Mouse (Mus musculus): Measurements from ENCODE around the gene Hnrnpll. TPM values are rescaled to one million over a fixed set of nuclear protein-coding genes. Genes with fewer than 3 reads are reported as not detected.
"Not testable (repeated sequence)": the region's sequence is repeated elsewhere in the genome, so short reads cannot be mapped to it uniquely, and the experiment has no call there.

The Hnrnpll gene
- polyA plus RNA-seq, 1 experiment from 2014 or later, result 51.5 TPM

DNA sequence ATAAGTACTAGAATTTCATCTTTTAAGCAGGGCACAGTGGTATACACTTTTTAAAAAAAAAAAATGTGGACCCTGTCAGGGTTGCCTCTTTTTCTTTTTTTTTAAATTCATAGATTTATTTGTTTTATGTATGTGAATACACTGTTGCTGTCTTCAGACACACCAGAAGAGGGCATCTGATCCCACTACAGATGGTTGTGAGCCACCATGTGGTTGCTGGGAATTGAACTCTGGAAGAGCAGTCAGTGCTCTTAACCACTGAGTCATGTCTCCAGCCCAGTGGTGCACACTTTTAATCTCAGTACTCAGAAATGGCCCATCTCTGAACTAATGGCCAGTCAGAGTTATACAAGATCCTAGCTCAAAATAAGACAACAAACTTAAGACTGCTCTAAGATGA lies 12.8 kb downstream of the Hnrnpll start:
- not testable (repeated sequence) for H3K4me2 ChIP-seq; ATAC-seq (replicated peaks; ENCODE audit: insufficient number of reproducible peaks, low FRiP score, low TSS enrichment); H3K27me3 ChIP-seq (ENCODE audit: control insufficient read depth, insufficient read depth, low read length); H3K4me1 ChIP-seq (ENCODE audit: control insufficient read depth, insufficient read depth, low read length); H3K9me3 ChIP-seq (replicated peaks; ENCODE audit: control insufficient read depth, low read length); H3K27ac ChIP-seq (ENCODE audit: low read depth, low read length); H3K9ac ChIP-seq (ENCODE audit: low read depth, low read length); H3K4me3 ChIP-seq (ENCODE audit: low read depth, low read length)
- H3K36me3 ChIP-seq (ENCODE audit: control insufficient read depth, insufficient read depth, low read length), result peaks cover 17% of the 10 kb centered on the region

DNA sequence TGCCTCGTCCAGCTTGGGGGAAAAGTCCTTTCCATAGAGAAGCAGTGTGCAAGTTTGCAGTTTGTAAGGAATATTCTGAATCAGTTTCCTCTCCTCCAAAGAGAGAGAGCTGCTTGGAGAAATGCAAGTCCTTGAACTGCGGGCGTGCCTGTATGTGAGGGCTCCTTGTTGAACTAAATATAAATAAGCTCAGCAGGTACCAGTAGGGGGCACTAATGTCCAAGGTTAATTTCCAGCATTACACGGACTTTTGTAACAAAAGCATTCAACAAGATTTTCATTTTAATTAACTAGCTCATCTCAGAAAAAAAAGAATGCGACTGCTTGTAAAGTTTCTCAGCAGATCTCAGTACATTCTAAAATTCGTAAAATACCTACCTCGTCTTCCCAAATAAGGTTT lies 13.9 kb downstream of the Hnrnpll start:
- H3K4me3 ChIP-seq (ENCODE audit: low read depth, low read length), result no peak overlapping the region
- H3K4me2 ChIP-seq, result no peak overlapping the region
- no peaks in the 10 kb centered on the region for H3K4me1 ChIP-seq (ENCODE audit: control insufficient read depth, insufficient read depth, low read length)
- no peak for ATAC-seq (replicated peaks; ENCODE audit: insufficient number of reproducible peaks, low FRiP score, low TSS enrichment)
- no peaks in the 10 kb centered on the region for H3K9me3 ChIP-seq (replicated peaks; ENCODE audit: control insufficient read depth, low read length)
- 73% methylated on average over 7 of the region's 7 CpGs for WGBS (ENCODE audit: insufficient replicate concordance)
- H3K36me3 ChIP-seq (ENCODE audit: control insufficient read depth, insufficient read depth, low read length), result peaks cover 17% of the 10 kb centered on the region
- H3K27me3 ChIP-seq (ENCODE audit: control insufficient read depth, insufficient read depth, low read length), result no peaks in the 10 kb centered on the region
- no peak overlapping the region for H3K9ac ChIP-seq (ENCODE audit: low read depth, low read length)
- no peak overlapping the region for H3K27ac ChIP-seq (ENCODE audit: low read depth, low read length)

DNA sequence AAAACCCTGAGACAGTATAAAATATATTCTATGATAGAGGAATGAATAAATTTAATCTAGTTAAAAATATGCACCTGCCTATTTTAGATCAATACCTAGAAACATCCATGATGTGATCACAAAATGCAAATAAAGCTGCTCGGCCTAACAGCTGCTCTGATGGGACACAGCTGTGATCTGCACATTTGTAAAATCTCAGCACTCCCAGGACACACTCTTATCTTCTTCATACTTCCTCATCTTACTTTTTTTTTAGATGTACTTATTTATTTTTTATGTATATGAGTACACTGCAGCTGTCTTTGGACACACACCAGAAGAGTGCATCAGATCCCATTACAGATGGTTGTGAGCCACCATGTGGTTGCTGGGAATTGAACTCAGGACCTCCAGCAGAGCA lies 20.4 kb downstream of the Hnrnpll start:
- Histone ChIP-seq H3K4me1 (ENCODE audit: control insufficient read depth, insufficient read depth, low read length) (no peaks in the 10 kb centered on the region), H3K27ac (ENCODE audit: low read depth, low read length) (no peak overlapping the region), H3K9ac (ENCODE audit: low read depth, low read length) (no peak overlapping the region), H3K4me3 (ENCODE audit: low read depth, low read length) (no peak overlapping the region), H3K9me3 (replicated peaks; ENCODE audit: control insufficient read depth, low read length) (no peaks in the 10 kb centered on the region), H3K4me2 (no peak overlapping the region), H3K36me3 (ENCODE audit: control insufficient read depth, insufficient read depth, low read length) (peaks cover 12% of the 10 kb centered on the region), H3K27me3 (ENCODE audit: control insufficient read depth, insufficient read depth, low read length) (no peaks in the 10 kb centered on the region)
- 75% methylated on average over 1 of the region's 1 CpGs for WGBS (ENCODE audit: insufficient replicate concordance)
- ATAC-seq (replicated peaks; ENCODE audit: insufficient number of reproducible peaks, low FRiP score, low TSS enrichment), result no peak

DNA sequence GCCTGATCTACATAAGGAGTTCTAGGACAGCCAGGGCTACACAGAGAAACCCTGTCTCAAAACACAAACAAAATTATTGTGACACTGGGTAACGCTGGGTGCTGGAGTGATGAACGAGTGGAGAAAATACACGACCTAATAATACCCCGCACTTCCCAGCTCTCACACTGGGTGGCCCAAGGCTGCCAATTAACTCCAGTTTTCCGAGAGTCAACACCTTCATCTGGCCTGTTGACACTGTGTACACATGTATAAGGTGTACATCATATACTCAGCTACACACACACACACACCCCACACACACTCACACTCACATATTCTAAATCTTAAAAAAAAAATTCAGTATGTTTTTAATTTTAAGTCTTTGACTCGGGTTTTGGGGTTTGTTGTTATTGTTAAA lies 33.5 kb downstream of the Hnrnpll start:
- no peak overlapping the region for H3K4me2 ChIP-seq
- H3K27ac ChIP-seq (ENCODE audit: low read depth, low read length), result no peak overlapping the region
- H3K9ac ChIP-seq (ENCODE audit: low read depth, low read length), result no peak overlapping the region
- no peaks in the 10 kb centered on the region for H3K4me1 ChIP-seq (ENCODE audit: control insufficient read depth, insufficient read depth, low read length)
- peaks cover 28% of the 10 kb centered on the region for H3K36me3 ChIP-seq (ENCODE audit: control insufficient read depth, insufficient read depth, low read length)
- no peak overlapping the region for H3K4me3 ChIP-seq (ENCODE audit: low read depth, low read length)
- no peaks in the 10 kb centered on the region for H3K27me3 ChIP-seq (ENCODE audit: control insufficient read depth, insufficient read depth, low read length)
- 84% methylated on average over 6 of the region's 6 CpGs for WGBS (ENCODE audit: insufficient replicate concordance)
- no peaks in the 10 kb centered on the region for H3K9me3 ChIP-seq (replicated peaks; ENCODE audit: control insufficient read depth, low read length)
- ATAC-seq (replicated peaks; ENCODE audit: insufficient number of reproducible peaks, low FRiP score, low TSS enrichment), result no peak

DNA sequence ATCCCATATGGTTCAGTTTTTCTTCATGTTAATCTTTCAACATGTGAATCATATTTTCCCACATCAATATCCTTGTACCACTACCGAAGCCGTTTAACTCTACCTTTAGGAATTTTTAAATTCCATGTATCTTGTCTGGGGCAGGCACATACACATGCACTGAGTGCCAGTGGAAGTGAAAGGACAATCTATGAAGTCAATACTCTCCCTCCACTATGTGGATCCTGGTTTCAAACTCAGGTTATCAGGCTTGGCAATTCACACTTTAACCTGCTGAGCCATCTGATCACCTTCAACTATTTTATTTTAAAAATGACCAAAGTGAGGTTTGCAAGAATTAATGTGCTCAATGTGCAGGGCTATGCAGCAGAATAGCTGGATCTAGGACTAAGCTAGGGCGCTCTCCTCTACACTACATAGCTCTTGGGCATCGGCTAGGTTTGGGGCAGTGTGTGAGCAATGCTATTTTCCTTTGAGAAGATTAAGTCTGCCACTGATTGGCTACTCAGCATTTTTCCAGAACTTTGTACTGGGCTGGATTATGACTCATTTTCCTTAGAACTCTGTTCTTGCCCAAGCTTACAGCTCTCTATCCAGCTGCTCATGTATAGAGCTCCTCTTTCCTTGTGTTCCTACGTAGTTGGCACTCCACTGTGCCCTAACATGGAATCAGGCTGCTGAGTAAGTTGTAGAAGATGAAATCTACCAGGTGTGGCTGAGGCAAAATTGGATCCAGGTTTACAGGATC lies 35.8 kb downstream of the Hnrnpll start:
- Histone ChIP-seq H3K9ac (ENCODE audit: low read depth, low read length) (no peak overlapping the region), H3K4me2 (no peak overlapping the region), H3K36me3 (ENCODE audit: control insufficient read depth, insufficient read depth, low read length) (peaks cover 14% of the 10 kb centered on the region; the same call in 1 of the 2 replicates), H3K4me1 (ENCODE audit: control insufficient read depth, insufficient read depth, low read length) (no peaks in the 10 kb centered on the region), H3K9me3 (replicated peaks; ENCODE audit: control insufficient read depth, low read length) (no peaks in the 10 kb centered on the region), H3K4me3 (ENCODE audit: low read depth, low read length) (no peak overlapping the region), H3K27me3 (ENCODE audit: control insufficient read depth, insufficient read depth, low read length) (no peaks in the 10 kb centered on the region), H3K27ac (ENCODE audit: low read depth, low read length) (no peak overlapping the region)
- no peak for ATAC-seq (replicated peaks; ENCODE audit: insufficient number of reproducible peaks, low FRiP score, low TSS enrichment)
- 92% methylated on average over 5 of the region's 5 CpGs for WGBS (ENCODE audit: insufficient replicate concordance)

DNA sequence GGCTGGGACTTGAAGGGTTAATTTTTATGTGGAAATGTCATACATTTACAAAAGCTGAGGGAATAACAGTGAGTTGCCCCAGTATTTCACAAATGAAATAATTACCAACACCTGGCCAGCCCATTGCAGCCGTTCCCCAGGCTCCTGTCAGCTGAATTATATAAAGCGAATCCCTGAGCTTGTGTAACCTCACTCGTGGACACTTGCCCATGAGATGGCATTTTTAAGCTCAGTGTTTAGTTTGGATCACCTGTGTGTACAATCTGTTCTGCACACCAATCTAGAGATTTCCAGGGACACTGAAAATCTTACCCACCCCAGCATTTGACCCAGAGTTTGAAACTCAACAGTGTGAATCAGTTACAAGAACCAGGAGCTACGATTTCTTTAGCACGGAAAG lies 40.0 kb downstream of the Hnrnpll start:
- 74% methylated on average over 5 of the region's 5 CpGs for WGBS (ENCODE audit: insufficient replicate concordance)
- H3K9me3 ChIP-seq (replicated peaks; ENCODE audit: control insufficient read depth, low read length), result no peaks in the 10 kb centered on the region
- H3K9ac ChIP-seq (ENCODE audit: low read depth, low read length), result no peak overlapping the region
- no peaks in the 10 kb centered on the region for H3K27me3 ChIP-seq (ENCODE audit: control insufficient read depth, insufficient read depth, low read length)
- H3K4me1 ChIP-seq (ENCODE audit: control insufficient read depth, insufficient read depth, low read length), result no peaks in the 10 kb centered on the region
- H3K36me3 ChIP-seq (ENCODE audit: control insufficient read depth, insufficient read depth, low read length), result peaks cover 3% of the 10 kb centered on the region; the same call in 1 of the 2 replicates
- H3K4me2 ChIP-seq, result no peak overlapping the region
- no peak overlapping the region for H3K27ac ChIP-seq (ENCODE audit: low read depth, low read length)
- no peak for ATAC-seq (replicated peaks; ENCODE audit: insufficient number of reproducible peaks, low FRiP score, low TSS enrichment)
- no peak overlapping the region for H3K4me3 ChIP-seq (ENCODE audit: low read depth, low read length)

DNA sequence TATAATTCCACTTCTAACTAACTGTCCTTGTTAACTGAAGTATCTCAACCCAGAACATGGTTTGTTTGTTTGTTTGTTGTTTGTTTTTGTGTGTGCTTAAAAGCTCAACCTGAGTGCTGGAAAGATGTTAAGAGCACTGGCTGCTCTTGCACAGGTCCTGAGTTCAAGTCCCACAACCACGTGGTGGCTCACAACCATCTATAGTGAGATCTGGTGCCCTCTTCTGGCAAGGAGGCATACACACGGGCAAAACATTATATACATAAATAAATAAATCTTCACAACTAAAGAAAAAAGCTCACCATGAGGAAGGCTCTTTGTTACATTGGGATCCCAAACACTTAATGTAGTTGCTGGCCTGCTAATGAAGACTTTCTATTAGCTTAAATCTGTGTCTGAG lies 41.6 kb downstream of the Hnrnpll start:
- Histone ChIP-seq H3K36me3 (ENCODE audit: control insufficient read depth, insufficient read depth, low read length) (no peaks in the 10 kb centered on the region), H3K27me3 (ENCODE audit: control insufficient read depth, insufficient read depth, low read length) (no peaks in the 10 kb centered on the region), H3K4me2 (no peak overlapping the region), H3K9me3 (replicated peaks; ENCODE audit: control insufficient read depth, low read length) (no peaks in the 10 kb centered on the region), H3K4me1 (ENCODE audit: control insufficient read depth, insufficient read depth, low read length) (no peaks in the 10 kb centered on the region), H3K4me3 (ENCODE audit: low read depth, low read length) (no peak overlapping the region), H3K27ac (ENCODE audit: low read depth, low read length) (no peak overlapping the region), H3K9ac (ENCODE audit: low read depth, low read length) (no peak overlapping the region)
- ATAC-seq (replicated peaks; ENCODE audit: insufficient number of reproducible peaks, low FRiP score, low TSS enrichment), result no peak
- WGBS (ENCODE audit: insufficient replicate concordance), result 72% methylated on average over 2 of the region's 2 CpGs

DNA sequence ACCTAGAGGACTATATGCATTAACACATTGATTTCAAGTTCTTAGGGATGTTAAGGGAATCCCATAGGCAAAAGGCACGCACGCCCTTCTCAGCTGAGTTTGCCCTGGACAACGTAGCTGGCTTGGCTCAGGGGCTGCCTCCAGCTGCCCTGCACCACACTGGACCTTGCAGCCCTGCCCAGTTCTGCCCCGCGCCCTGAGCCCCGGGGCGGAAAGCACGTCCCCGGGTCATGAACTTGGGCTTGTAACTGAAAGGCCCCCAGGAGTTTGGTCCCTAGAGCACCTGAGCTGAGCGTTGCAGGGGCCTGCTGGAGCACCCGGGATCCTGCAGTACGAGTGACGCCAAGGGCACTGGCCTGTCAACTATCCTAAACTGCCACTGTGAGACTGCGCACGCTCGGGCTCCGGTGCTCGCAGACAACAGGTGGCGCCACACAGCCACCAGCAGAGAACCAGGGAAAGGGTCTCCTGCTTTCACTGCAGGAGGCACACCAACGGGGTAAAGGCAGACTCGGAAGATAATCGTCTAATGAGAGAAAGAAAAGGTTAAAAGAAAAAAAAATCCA lies 43.1 kb downstream of the Hnrnpll start:
- Histone ChIP-seq H3K27ac (ENCODE audit: low read depth, low read length) (no peak overlapping the region), H3K4me1 (ENCODE audit: control insufficient read depth, insufficient read depth, low read length) (no peaks in the 10 kb centered on the region), H3K9ac (ENCODE audit: low read depth, low read length) (no peak overlapping the region), H3K27me3 (ENCODE audit: control insufficient read depth, insufficient read depth, low read length) (no peaks in the 10 kb centered on the region), H3K4me2 (peak overlapping the region; percentile 65), H3K9me3 (replicated peaks; ENCODE audit: control insufficient read depth, low read length) (no peaks in the 10 kb centered on the region), H3K4me3 (ENCODE audit: low read depth, low read length) (peak overlapping the region; percentile 24), H3K36me3 (ENCODE audit: control insufficient read depth, insufficient read depth, low read length) (no peaks in the 10 kb centered on the region)
- ATAC-seq (replicated peaks; ENCODE audit: insufficient number of reproducible peaks, low FRiP score, low TSS enrichment), result 0 out of 2 replicates have a peak, but pooled peaks have one; percentile 27
- WGBS (ENCODE audit: insufficient replicate concordance), result 15% methylated on average over 22 of the region's 22 CpGs
